8 mouse cellular contexts compared by ENCODE assay signal in genomic region chr14:20180304-20180703, GRCm38 (mm10). TPM values are rescaled to one million over a fixed set of nuclear protein-coding genes. Genes with fewer than 3 reads are reported as not detected.
A peak's percentile ranks its signal among the peaks of the same experiment; 100 is the strongest.
DNase-seq lines count a peak whose midpoint lies in the region; ATAC-seq and TF ChIP-seq lines count a peak whose summit lies in the region.

No protein-coding gene starts in this region.

- WGBS in lung, embryonic 16.5 days: 3% methylated on average over 6 of the region's 6 CpGs
- WGBS in forebrain, embryonic 11.5 days: 4% methylated on average over 6 of the region's 6 CpGs
- WGBS in limb, embryonic 11.5 days: 9% methylated on average over 6 of the region's 6 CpGs
- WGBS in olfactory bulb, adult 2 months: 12% methylated on average over 6 of the region's 6 CpGs

- H3K36me3 ChIP-seq in lung, embryonic 16.5 days (ENCODE audit: control insufficient read depth, insufficient read depth, low read length): no peaks in the 10 kb centered on the region
- no peaks in the 10 kb centered on the region; the same call in 1 of the 2 replicates for H3K36me3 ChIP-seq in forebrain, embryonic 11.5 days (ENCODE audit: control insufficient read depth, insufficient read depth, low read length)
- no peaks in the 10 kb centered on the region for H3K36me3 ChIP-seq in limb, embryonic 11.5 days (ENCODE audit: control insufficient read depth, insufficient read depth, low read length)

- no peak overlapping the region for H3K27ac ChIP-seq in lung, embryonic 16.5 days (ENCODE audit: low read length)
- H3K27ac ChIP-seq in forebrain, embryonic 11.5 days (ENCODE audit: low read depth, low read length): no peak overlapping the region
- no peak overlapping the region for H3K27ac ChIP-seq in limb, embryonic 11.5 days (replicated peaks; ENCODE audit: low read depth, low read length)
- H3K27ac ChIP-seq in olfactory bulb, adult 2 months (ENCODE audit: insufficient read depth, low read depth, low read length): no peak overlapping the region

- ATAC-seq in lung, embryonic 16.5 days (ENCODE audit: low read depth): no peak
- ATAC-seq in forebrain, embryonic 11.5 days (replicated peaks; ENCODE audit: low FRiP score): no peak
- no peak for ATAC-seq in limb, embryonic 11.5 days (ENCODE audit: insufficient number of reproducible peaks, low FRiP score, low TSS enrichment, low read depth)
- ATAC-seq in activated CD4-positive, CD25-positive, alpha-beta regulatory T cell, adult 4 months: no peak

- peak overlapping the region; percentile 81 for H3K4me2 ChIP-seq in lung, embryonic 16.5 days (ENCODE audit: low read depth, low read length)
- H3K4me2 ChIP-seq in forebrain, embryonic 11.5 days (ENCODE audit: low read depth, low read length, severe bottlenecking): peak overlapping the region; percentile 75
- H3K4me2 ChIP-seq in limb, embryonic 11.5 days (ENCODE audit: low read depth, severe bottlenecking): peak overlapping the region; percentile 96

- no peak for DNase-seq in lung, postnatal 4 days
- no peak for DNase-seq in forebrain, embryonic 11.5 days (ENCODE audit: low spot score)
- DNase-seq in limb, embryonic 11.5 days (ENCODE audit: low spot score): no peak
- no peak for DNase-seq in embryo, embryonic 10 days (ENCODE audit: low spot score)
- DNase-seq in layer of hippocampus, adult 11-12 months (ENCODE audit: low spot score): no peak

- no peak for TF ChIP-seq POLR2A in olfactory bulb, adult 2 months (IDR thresholded peaks at IDR 0.05; ENCODE audit: insufficient read depth, low read depth, low read length)

- no peaks in the 10 kb centered on the region for H3K9me3 ChIP-seq in lung, embryonic 16.5 days (ENCODE audit: control insufficient read depth, low read length)
- H3K9me3 ChIP-seq in forebrain, embryonic 11.5 days (ENCODE audit: control insufficient read depth, low read length): no peaks in the 10 kb centered on the region
- no peaks in the 10 kb centered on the region for H3K9me3 ChIP-seq in limb, embryonic 11.5 days (ENCODE audit: control insufficient read depth, low read length)

- peaks cover 33% of the 10 kb centered on the region for H3K4me1 ChIP-seq in lung, embryonic 16.5 days (replicated peaks; ENCODE audit: control insufficient read depth, insufficient read depth, low read length)
- peaks cover 26% of the 10 kb centered on the region for H3K4me1 ChIP-seq in forebrain, embryonic 11.5 days (replicated peaks; ENCODE audit: control insufficient read depth, insufficient read depth, low read length)
- peaks cover 9% of the 10 kb centered on the region; the same call in 1 of the 2 replicates for H3K4me1 ChIP-seq in limb, embryonic 11.5 days (ENCODE audit: control insufficient read depth, insufficient read depth, low read length)
- peaks cover 14% of the 10 kb centered on the region for H3K4me1 ChIP-seq in olfactory bulb, adult 2 months (ENCODE audit: control insufficient read depth, insufficient read depth, low read length)

- no peak for TF ChIP-seq CTCF in olfactory bulb, adult 2 months (IDR thresholded peaks at IDR 0.05; ENCODE audit: insufficient read depth, low read depth, low read length)

- H3K27me3 ChIP-seq in lung, embryonic 16.5 days (ENCODE audit: control insufficient read depth, insufficient read depth, low read depth, low read length): no peaks in the 10 kb centered on the region
- no peaks in the 10 kb centered on the region for H3K27me3 ChIP-seq in forebrain, embryonic 11.5 days (ENCODE audit: control insufficient read depth, insufficient read depth, low read length)
- H3K27me3 ChIP-seq in limb, embryonic 11.5 days (ENCODE audit: control insufficient read depth, insufficient read depth, low read length): no peaks in the 10 kb centered on the region

- H3K9ac ChIP-seq in lung, embryonic 16.5 days (ENCODE audit: low read length): peak overlapping the region; percentile 64
- H3K9ac ChIP-seq in forebrain, embryonic 11.5 days (ENCODE audit: low read length): peak overlapping the region; percentile 74
- H3K9ac ChIP-seq in limb, embryonic 11.5 days (ENCODE audit: low read length): no peak overlapping the region; the same call in 1 of the 2 replicates

- H3K4me3 ChIP-seq in lung, embryonic 16.5 days (ENCODE audit: low read length): peak overlapping the region; percentile 62
- H3K4me3 ChIP-seq in forebrain, embryonic 11.5 days (ENCODE audit: low read depth, low read length): peak overlapping the region; percentile 65
- peak overlapping the region; percentile 56 for H3K4me3 ChIP-seq in limb, embryonic 11.5 days (ENCODE audit: low read depth, low read length)
- H3K4me3 ChIP-seq in olfactory bulb, adult 2 months (ENCODE audit: insufficient read depth, low read depth, low read length): peak overlapping the region; percentile 57

RNA-seq across cellular contexts. Expression of gene Kcnk5, which starts 1.3 kb away (rescaled TPM):
- polyA plus RNA-seq in lung, embryonic 16.5 days (2015; fragmentation: Nextera tagmentation; extraction: Ambion mirVana): 13.7 and 14.2 TPM in 2 replicates
- polyA plus RNA-seq in forebrain, embryonic 11.5 days (2014; fragmentation: Nextera tagmentation; extraction: Ambion mirVana): 14.9 and 15.4 TPM in 2 replicates
- 5.2 and 6.4 TPM in 2 replicates for polyA plus RNA-seq in limb, embryonic 11.5 days (2014; fragmentation: Nextera tagmentation; extraction: Ambion mirVana)
- not detected in 2 replicates for polyA plus RNA-seq in olfactory bulb, adult 2 months (2012; ENCODE audit: insufficient read depth, insufficient read length, low replicate concordance, missing spikeins)
- 1 to 10 TPM; 3.6 to 4.4 TPM for polyA plus RNA-seq in activated CD4-positive, CD25-positive, alpha-beta regulatory T cell, adult 4 months (2017; shearing (Covaris generic))

RNA-seq across cellular contexts. Expression of gene Saysd1, which starts 42.0 kb away (rescaled TPM):
- 12.4 and 13.1 TPM in 2 replicates for polyA plus RNA-seq in lung, embryonic 16.5 days (2015; fragmentation: Nextera tagmentation; extraction: Ambion mirVana)
- polyA plus RNA-seq in forebrain, embryonic 11.5 days (2014; fragmentation: Nextera tagmentation; extraction: Ambion mirVana): 11.6 and 11.7 TPM in 2 replicates
- polyA plus RNA-seq in limb, embryonic 11.5 days (2014; fragmentation: Nextera tagmentation; extraction: Ambion mirVana): 11.4 and 15.3 TPM in 2 replicates
- not detected in 2 replicates for polyA plus RNA-seq in olfactory bulb, adult 2 months (2012; ENCODE audit: insufficient read depth, insufficient read length, low replicate concordance, missing spikeins)
- polyA plus RNA-seq in activated CD4-positive, CD25-positive, alpha-beta regulatory T cell, adult 4 months (2017; shearing (Covaris generic)): 10 to 100 TPM; 23.7 to 37.7 TPM

Comparison
In these comparisons a context has a peak if more than half of its experiments do, and no peak if none do; other contexts are left out.
1. RNA of gene Saysd1, which starts 42.0 kb away (polyA plus RNA-seq): 23.7 to 37.7 TPM in activated CD4-positive, CD25-positive, alpha-beta regulatory T cell, adult 4 months, 12.4 to 13.1 TPM in lung, embryonic 16.5 days, 11.6 to 11.7 TPM in forebrain, embryonic 11.5 days and 11.4 to 15.3 TPM in limb, embryonic 11.5 days; not detected in olfactory bulb, adult 2 months; every median in the first group is over 10 times any median in the second.
2. Peak in every context shown above with its lines, with median percentiles within 50 percentile points of each other: H3K4me2 ChIP-seq and H3K4me3 ChIP-seq.